Mouse (Mus musculus): ENCODE data around the gene Rtn4r. TPM values are rescaled to one million over a fixed set of nuclear protein-coding genes. Genes with fewer than 3 reads are reported as not detected.

The Rtn4r gene
- total RNA-seq (2014; rRNA removed) (38.2 and 55.7 TPM in 2 replicates), polyA plus RNA-seq (2015; fragmentation: Nextera tagmentation; extraction: Ambion mirVana) (20.4 and 23.1 TPM in 2 replicates)

- peak within 1 kb of the TSS; percentile 79 for H3K9ac ChIP-seq (replicated peaks; ENCODE audit: low read length)
- under 1% methylated on average over 75 of the region's 96 CpGs for WGBS
- ATAC-seq (peak; percentile 80), DNase-seq (ENCODE audit: low spot score) (peak; percentile 80)
- no peaks in the 10 kb centered on the region for H3K27me3 ChIP-seq (ENCODE audit: insufficient read depth, low read length)
- H3K4me3 ChIP-seq (ENCODE audit: low read length) = peak within 1 kb of the TSS; percentile 67
- H3K36me3 ChIP-seq (ENCODE audit: insufficient read depth, low read length) = no peaks in the 10 kb centered on the region
- TF ChIP-seq CTCF (IDR thresholded peaks at IDR 0.05; ENCODE audit: low read depth) = peak; percentile 39; the same call in 1 of the 2 replicates
- peak within 1 kb of the TSS; percentile 75 for H3K27ac ChIP-seq
- no peaks in the 10 kb centered on the region for H3K9me3 ChIP-seq (ENCODE audit: low read length)
- H3K4me1 ChIP-seq (ENCODE audit: insufficient read depth, low read length) = peaks cover 20% of the 10 kb centered on the region
- peak within 1 kb of the TSS; percentile 91 for H3K4me2 ChIP-seq (ENCODE audit: low read depth, low read length)
Measured at GRCm38 (mm10) chr16:18127241-18127861, at the start of gene Rtn4r. Rtn4r (plus strand) TSS chr16:18127642.

GRCm38 (mm10) chr16:18078314-18079015 is 49.0 kb upstream of the Rtn4r start:
- Histone ChIP-seq H3K36me3 (ENCODE audit: insufficient read depth, low read length) (no peaks in the 10 kb centered on the region), H3K27me3 (ENCODE audit: insufficient read depth, low read length) (no peaks in the 10 kb centered on the region), H3K4me3 (ENCODE audit: low read length) (no peak overlapping the region), H3K4me1 (ENCODE audit: insufficient read depth, low read length) (peaks cover 1% of the 10 kb centered on the region; the same call in 1 of the 2 replicates), H3K9me3 (ENCODE audit: low read length) (no peaks in the 10 kb centered on the region), H3K27ac (no peak overlapping the region), H3K9ac (replicated peaks; ENCODE audit: low read length) (no peak overlapping the region), H3K4me2 (ENCODE audit: low read depth, low read length) (no peak overlapping the region)
- DNase-seq (ENCODE audit: low spot score) = no peak
- 86% methylated on average over 5 of the region's 5 CpGs for WGBS
- no peak for TF ChIP-seq CTCF (IDR thresholded peaks at IDR 0.05; ENCODE audit: low read depth)
- ATAC-seq = no peak

DNA sequence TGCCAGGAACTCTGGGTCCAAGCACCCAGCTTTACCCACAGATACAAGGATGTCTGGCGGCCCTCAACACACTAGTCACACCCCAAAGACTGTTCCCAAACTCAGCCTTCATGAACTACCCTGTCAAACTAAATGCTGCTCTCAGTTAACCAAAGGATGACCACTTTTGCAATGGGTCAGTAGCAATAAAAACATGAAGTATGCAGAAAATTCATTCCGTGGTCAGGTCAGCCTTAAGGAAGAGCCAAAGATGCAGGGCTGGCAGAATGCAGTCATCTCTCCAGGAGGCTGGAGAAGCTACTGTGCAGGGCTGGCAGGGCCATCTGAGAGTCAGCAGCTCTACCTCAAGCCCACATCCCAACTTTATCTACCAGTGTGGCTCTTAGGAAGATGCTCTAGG is 48.1 kb upstream of the Rtn4r start:
- H3K4me1 ChIP-seq (ENCODE audit: insufficient read depth, low read length) = peaks cover 3% of the 10 kb centered on the region; the same call in 1 of the 2 replicates
- no peak for DNase-seq (ENCODE audit: low spot score)
- no peak overlapping the region for H3K4me2 ChIP-seq (ENCODE audit: low read depth, low read length)
- no peak for ATAC-seq
- no peaks in the 10 kb centered on the region for H3K36me3 ChIP-seq (ENCODE audit: insufficient read depth, low read length)
- no peak overlapping the region for H3K9ac ChIP-seq (replicated peaks; ENCODE audit: low read length)
- WGBS = 89% methylated on average over 2 of the region's 2 CpGs
- no peaks in the 10 kb centered on the region for H3K27me3 ChIP-seq (ENCODE audit: insufficient read depth, low read length)
- no peak overlapping the region for H3K4me3 ChIP-seq (ENCODE audit: low read length)
- H3K27ac ChIP-seq = no peak overlapping the region
- TF ChIP-seq CTCF (IDR thresholded peaks at IDR 0.05; ENCODE audit: low read depth) = no peak
- no peaks in the 10 kb centered on the region for H3K9me3 ChIP-seq (ENCODE audit: low read length)

- whole genome bisulfite sequencing = 88% methylated on average over 7 of the region's 7 CpGs
- H3K27ac ChIP-seq = no peak overlapping the region
- no peak overlapping the region for H3K4me3 ChIP-seq (ENCODE audit: low read length)
- H3K4me2 ChIP-seq (ENCODE audit: low read depth, low read length) = no peak overlapping the region
- no peaks in the 10 kb centered on the region for H3K36me3 ChIP-seq (ENCODE audit: insufficient read depth, low read length)
- H3K9ac ChIP-seq (replicated peaks; ENCODE audit: low read length) = no peak overlapping the region
- no peak for TF ChIP-seq CTCF (IDR thresholded peaks at IDR 0.05; ENCODE audit: low read depth)
- peaks cover 3% of the 10 kb centered on the region; the same call in 1 of the 2 replicates for H3K4me1 ChIP-seq (ENCODE audit: insufficient read depth, low read length)
- ATAC-seq (no peak), DNase-seq (ENCODE audit: low spot score) (no peak)
- no peaks in the 10 kb centered on the region for H3K27me3 ChIP-seq (ENCODE audit: insufficient read depth, low read length)
- H3K9me3 ChIP-seq (ENCODE audit: low read length) = no peaks in the 10 kb centered on the region
Measured at GRCm38 (mm10) chr16:18080171-18080570, 47.3 kb upstream of the Rtn4r start.

DNA sequence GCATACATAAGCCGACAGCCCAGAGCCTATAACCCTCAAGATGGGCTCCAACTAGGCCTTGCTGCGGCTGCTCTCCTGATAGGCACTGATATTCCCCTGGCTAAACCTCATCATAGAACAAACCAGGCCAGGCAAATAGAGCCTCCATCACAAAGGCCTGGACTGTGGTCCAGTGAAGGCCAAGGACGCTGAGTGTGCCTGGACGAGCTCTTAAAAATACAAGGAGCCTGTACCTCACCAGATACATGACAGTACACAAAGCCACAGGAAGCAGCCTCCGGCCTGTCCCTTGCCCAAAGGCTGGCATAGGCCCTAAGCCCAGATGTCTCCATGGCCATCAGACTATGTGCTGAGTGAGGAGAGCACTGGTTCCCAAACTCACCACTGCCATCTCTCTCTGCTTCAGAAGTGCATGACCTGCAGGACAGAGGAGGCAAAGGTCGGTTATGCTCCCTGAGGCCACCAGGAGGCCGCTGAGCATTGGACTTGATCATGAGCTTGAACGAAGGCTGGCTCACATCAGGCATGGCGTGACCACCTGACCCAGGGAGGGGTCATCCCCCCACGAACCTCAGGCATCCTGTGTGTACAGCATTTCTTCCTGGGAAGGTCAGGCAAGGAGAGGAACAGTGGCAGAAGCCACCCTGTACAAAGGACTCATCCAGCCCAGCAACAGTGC is 46.2 kb upstream of the Rtn4r start:
- Histone ChIP-seq H3K27ac (no peak overlapping the region), H3K9me3 (ENCODE audit: low read length) (no peaks in the 10 kb centered on the region), H3K9ac (replicated peaks; ENCODE audit: low read length) (no peak overlapping the region), H3K4me3 (ENCODE audit: low read length) (no peak overlapping the region), H3K4me1 (ENCODE audit: insufficient read depth, low read length) (peaks cover 3% of the 10 kb centered on the region; the same call in 1 of the 2 replicates), H3K4me2 (ENCODE audit: low read depth, low read length) (no peak overlapping the region), H3K27me3 (ENCODE audit: insufficient read depth, low read length) (no peaks in the 10 kb centered on the region), H3K36me3 (ENCODE audit: insufficient read depth, low read length) (no peaks in the 10 kb centered on the region)
- peak; percentile 22; the same call in 1 of the 2 replicates for TF ChIP-seq CTCF (IDR thresholded peaks at IDR 0.05; ENCODE audit: low read depth)
- ATAC-seq (no peak), DNase-seq (ENCODE audit: low spot score) (no peak)
- 83% methylated on average over 10 of the region's 10 CpGs for WGBS

DNA sequence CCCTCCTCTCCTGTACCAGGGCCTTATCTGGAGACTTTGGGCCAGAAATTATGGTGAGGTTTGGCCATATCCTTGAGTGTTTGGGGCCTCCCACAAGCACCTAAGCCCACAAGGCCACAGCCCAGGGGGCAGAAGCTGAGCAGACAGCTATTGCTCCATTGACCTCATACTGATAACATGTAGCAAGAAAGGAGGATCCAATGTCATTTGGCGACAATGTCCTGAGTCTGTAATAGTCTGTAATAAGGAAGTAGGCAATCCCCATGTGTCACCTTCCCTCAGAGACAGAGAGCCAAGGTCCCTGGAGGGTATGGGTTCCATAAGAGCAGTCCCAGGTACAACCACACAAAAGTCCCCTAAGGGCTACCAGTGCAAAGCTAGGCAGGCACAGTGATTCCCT is 45.2 kb upstream of the Rtn4r start:
- TF ChIP-seq CTCF (IDR thresholded peaks at IDR 0.05; ENCODE audit: low read depth) = no peak
- no peak for DNase-seq (ENCODE audit: low spot score)

More for the DNA sequence above, 45.2 kb upstream of the Rtn4r start:
- Histone ChIP-seq H3K4me3 (ENCODE audit: low read length) (no peak overlapping the region), H3K36me3 (ENCODE audit: insufficient read depth, low read length) (no peaks in the 10 kb centered on the region), H3K27me3 (ENCODE audit: insufficient read depth, low read length) (peaks cover 3% of the 10 kb centered on the region; the same call in 1 of the 2 replicates), H3K9ac (replicated peaks; ENCODE audit: low read length) (no peak overlapping the region), H3K4me2 (ENCODE audit: low read depth, low read length) (no peak overlapping the region), H3K27ac (peak overlapping the region; percentile 75; the same call in 1 of the 2 replicates), H3K4me1 (ENCODE audit: insufficient read depth, low read length) (peaks cover 3% of the 10 kb centered on the region; the same call in 1 of the 2 replicates), H3K9me3 (ENCODE audit: low read length) (no peaks in the 10 kb centered on the region)
- ATAC-seq = no peak
- WGBS = 93% methylated on average over 1 of the region's 1 CpGs
